Mouse (Mus musculus) T-cell, adult 2 months (primary cell): Measurements from ENCODE around the gene Gm7233.
"Not testable (repeated sequence)": the region's sequence is repeated elsewhere in the genome, so short reads cannot be mapped to it uniquely, and the experiment has no call there.

Experiments used
- DNase-seq: peaks from one replicate; pipeline ENCODE4 v3.0.0; 2022; ENCODE audit warnings: low spot score

Gene Gm7233

DNA sequence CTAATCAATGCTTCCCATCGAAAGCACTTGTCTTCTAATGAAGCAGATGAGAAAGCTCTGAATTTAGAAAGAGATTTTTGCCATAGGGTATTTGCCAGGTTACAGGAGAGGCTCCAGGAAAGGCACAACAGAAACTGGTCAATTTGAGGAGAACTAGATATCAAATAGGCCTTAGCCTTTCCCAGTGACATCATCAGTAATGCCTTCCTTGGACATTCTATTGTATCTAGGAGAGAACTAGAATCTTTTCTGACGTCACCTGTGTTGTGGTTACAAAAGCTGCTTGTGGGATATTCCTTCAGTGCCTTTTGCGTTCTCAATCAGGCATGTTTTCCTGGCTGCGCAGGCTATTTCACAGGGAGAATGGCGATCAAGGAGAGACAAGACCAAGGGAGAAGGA is at the start of gene Gm7233:
Gene Gm7233 (plus strand): TSS at position 301 of the 400 bp plus-strand sequence.
- not testable (repeated sequence) for DNase-seq

- not testable (repeated sequence) for DNase-seq
Observed at GRCm38 (mm10) chr14:43167189-43167588, 12.5 kb upstream of the Gm7233 start.

DNA sequence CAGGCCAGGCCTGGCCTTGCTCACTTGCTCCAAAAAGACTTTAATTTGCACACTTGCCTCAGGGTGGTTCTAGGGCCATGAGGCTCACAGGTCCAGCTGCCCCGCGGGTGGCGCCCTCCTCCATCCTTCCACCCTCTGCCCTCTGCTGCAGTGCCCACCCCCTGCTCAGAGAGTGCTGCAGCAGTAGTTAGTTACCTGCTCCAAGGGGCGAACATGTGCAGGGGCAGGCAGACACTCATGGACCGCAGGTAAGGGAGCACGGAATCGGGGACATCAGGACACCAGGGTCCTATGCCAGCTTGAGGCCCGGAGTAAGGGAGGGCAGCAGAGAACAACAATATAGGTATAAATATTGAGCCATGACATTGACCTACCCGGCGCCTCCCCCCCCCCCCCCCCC is 11.7 kb upstream of the Gm7233 start:
- DNase-seq = not testable (repeated sequence)

- not testable (repeated sequence) for DNase-seq
Observed at GRCm38 (mm10) chr14:43168573-43169170, 11.0 kb upstream of the Gm7233 start.

DNA sequence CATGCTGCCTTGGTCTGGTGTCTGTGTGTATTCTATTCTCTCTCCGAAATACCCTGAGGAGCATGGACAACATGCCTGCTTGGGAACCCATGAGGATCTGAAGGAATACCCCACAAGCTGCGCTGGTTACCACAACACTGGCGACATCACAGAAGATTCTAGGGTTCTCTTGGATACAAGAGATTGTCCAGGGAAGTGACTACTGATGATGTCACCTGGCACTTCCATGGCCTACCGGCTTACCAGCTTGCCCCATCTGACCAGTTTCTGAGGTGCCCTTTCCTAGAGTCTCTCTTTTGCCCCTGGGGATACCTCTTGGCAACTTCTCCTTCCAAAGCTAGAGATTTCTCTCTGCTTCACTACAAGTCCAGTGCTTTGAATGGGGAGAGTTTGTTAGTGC is 55.5 kb downstream of the Gm7233 start, which contains the start of gene Gm8122:
Gene Gm8122 (minus strand): TSS at position 101 of the 400 bp plus-strand sequence.
- not testable (repeated sequence) for DNase-seq
